In the genomic region with DNA sequence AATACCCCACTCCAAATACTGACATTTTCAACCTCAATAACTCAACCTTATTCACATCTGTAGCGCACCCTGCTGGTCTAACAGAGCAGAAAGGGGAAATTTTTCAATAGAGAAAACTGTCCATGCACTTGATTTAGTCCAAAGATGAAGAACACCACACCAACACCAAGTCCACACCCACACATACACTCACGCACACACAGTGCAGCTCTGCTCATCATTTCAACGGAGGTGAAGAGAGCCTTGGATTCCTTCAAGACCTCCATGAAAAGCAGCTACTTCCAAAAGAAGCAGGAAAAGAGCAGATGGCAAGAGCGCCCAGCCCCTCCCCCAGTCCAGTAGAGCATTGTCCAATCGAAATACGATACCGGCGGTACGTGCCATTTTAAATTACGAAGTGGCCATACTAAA, we compare ENCODE assay signal across 7 mouse cellular contexts. TPM values are rescaled to one million over a fixed set of nuclear protein-coding genes. Genes with fewer than 3 reads are reported as not detected.
DNase-seq lines count a peak whose midpoint lies in the region; TF ChIP-seq lines count a peak whose summit lies in the region.

No protein-coding gene starts in this region.

- H3K4me1 ChIP-seq in cortical plate, adult 2 months (ENCODE audit: control insufficient read depth, insufficient read depth, low read length) = peaks cover 2% of the 10 kb centered on the region

- peak; percentile 66 to 88 for DNase-seq in adrenal gland, adult (ENCODE audit: inconsistent age in 2 of 2, low spot score in 1 of 2)
- DNase-seq in gastrocnemius, adult 8-10 months (ENCODE audit: low spot score in 2 of 2) = peak; percentile 2 to 5
- DNase-seq in induced T-regulatory cell, adult 2 months (ENCODE audit: low read depth) = peak; percentile 88
- DNase-seq in left cerebral cortex, adult 2 months (ENCODE audit: extremely low spot score in 1 of 2, low spot score in 2 of 2) = peak; percentile 19 to 22
- DNase-seq in right cerebral cortex, adult 18-20 months = peak; percentile 34

- peak; percentile 14; the same call in 1 of the 2 replicates for TF ChIP-seq CTCF in cortical plate, adult 2 months (IDR thresholded peaks at IDR 0.05; ENCODE audit: extremely low read depth, insufficient read depth, low read length)
- peak; percentile 63 for TF ChIP-seq CTCF in left cerebral cortex, adult 2 months (IDR thresholded peaks at IDR 0.05)

- no peak for TF ChIP-seq POLR2A in cortical plate, adult 2 months (IDR thresholded peaks at IDR 0.05; ENCODE audit: extremely low read depth, insufficient read depth, low read length)

- intact Hi-C loops in left cerebral cortex, adult 2 months (cut with DNase I) = loop anchor here (10.0 kb wide), 1 partner anchor 300 kb away; no protein-coding TSS in a partner anchor

- 3% methylated on average over 10 of the region's 10 CpGs for WGBS in macrophage (ENCODE audit: missing documents)

- H3K36me3 ChIP-seq in macrophage (ENCODE audit: inconsistent target) = no peaks in the 10 kb centered on the region

- H3K27ac ChIP-seq in cortical plate, adult 2 months (ENCODE audit: insufficient read depth, low read length) = no peak overlapping the region
- H3K27ac ChIP-seq in left cerebral cortex, adult 2 months = no peak overlapping the region; the same call in 1 of the 2 replicates
- H3K27ac ChIP-seq in macrophage = peak overlapping the region; percentile 71

- H3K79me2 ChIP-seq in macrophage (ENCODE audit: inconsistent target) = peaks cover 62% of the 10 kb centered on the region

- peak overlapping the region; percentile 72 for H3K4me3 ChIP-seq in cortical plate, adult 2 months (ENCODE audit: insufficient read depth, low read length)
- H3K4me3 ChIP-seq in left cerebral cortex, adult 2 months = peak overlapping the region; percentile 88
- H3K4me3 ChIP-seq in macrophage (ENCODE audit: inconsistent target) = peak overlapping the region; percentile 83

RNA-seq across cellular contexts. Expression of gene Zc3h7a, which starts 1.5 kb away (rescaled TPM):
- polyA plus RNA-seq in cortical plate, adult 2 months (2012; rRNA removed) = 76.4 and 77.7 TPM in 2 replicates
- total RNA-seq in gastrocnemius, adult 8-10 months (2022) = 10 to 100 TPM in 3 of 4 experiments, 1 to 10 TPM in 1; 9.7 to 15.8 (median 13.5) TPM
- 10 to 100 TPM; 68.5 to 76.4 TPM for total RNA-seq in left cerebral cortex, adult 2 months (2021)
- 1,000 to 10,000 TPM; 1,100 to 4,230 (median 1,584) TPM for total RNA-seq in macrophage (2018; cell fraction: chromatin; rRNA removed)
- 100 to 1,000 TPM in 4 of 26 experiments, 10 to 100 TPM in 22; 36.4 to 125 (median 54.0) TPM for total RNA-seq in macrophage (2018; cell fraction: cytosol; rRNA removed)
- 1,000 to 10,000 TPM in 19 of 26 experiments, 100 to 1,000 TPM in 7; 737 to 4,041 (median 1,180) TPM for total RNA-seq in macrophage (2018; cell fraction: nucleus; rRNA removed)
- 64.3 to 121 TPM (median 115 TPM) in 3 replicates for polyA plus RNA-seq in macrophage (2018)

RNA-seq across cellular contexts. Expression of gene Rsl1d1, which starts 28.5 kb away (rescaled TPM):
- polyA plus RNA-seq in cortical plate, adult 2 months (2012; rRNA removed) = 38.6 and 38.9 TPM in 2 replicates
- 10 to 100 TPM; 41.0 to 47.7 (median 42.4) TPM for total RNA-seq in gastrocnemius, adult 8-10 months (2022)
- total RNA-seq in left cerebral cortex, adult 2 months (2021) = 10 to 100 TPM; 46.3 to 50.1 TPM
- total RNA-seq in macrophage (2018; cell fraction: chromatin; rRNA removed) = 10 to 100 TPM in 24 of 26 experiments, 1 to 10 TPM in 2; 8.5 to 51.7 (median 34.3) TPM
- total RNA-seq in macrophage (2018; cell fraction: cytosol; rRNA removed) = 10 to 100 TPM; 43.0 to 70.3 (median 54.5) TPM
- 10 to 100 TPM; 15.1 to 71.1 (median 27.5) TPM for total RNA-seq in macrophage (2018; cell fraction: nucleus; rRNA removed)
- 45.4 to 112 TPM (median 99.2 TPM) in 3 replicates for polyA plus RNA-seq in macrophage (2018)

RNA-seq across cellular contexts. Expression of gene Txndc11, which starts 40.2 kb away (rescaled TPM):
- polyA plus RNA-seq in cortical plate, adult 2 months (2012; rRNA removed) = 24.2 and 25.2 TPM in 2 replicates
- total RNA-seq in gastrocnemius, adult 8-10 months (2022) = 1 to 10 TPM; 4.6 to 8.5 (median 7.0) TPM
- 10 to 100 TPM; 35.2 to 37.7 TPM for total RNA-seq in left cerebral cortex, adult 2 months (2021)
- 10 to 100 TPM; 27.8 to 96.1 (median 52.3) TPM for total RNA-seq in macrophage (2018; cell fraction: chromatin; rRNA removed)
- 10 to 100 TPM; 11.5 to 24.6 (median 16.7) TPM for total RNA-seq in macrophage (2018; cell fraction: cytosol; rRNA removed)
- total RNA-seq in macrophage (2018; cell fraction: nucleus; rRNA removed) = 10 to 100 TPM; 21.7 to 63.1 (median 35.8) TPM
- 15.5 to 18.2 TPM (median 18.0 TPM) in 3 replicates for polyA plus RNA-seq in macrophage (2018)

Comparison
In these comparisons a context has a peak if more than half of its experiments do, and no peak if none do; other contexts are left out.
1. DNase-seq: peak in every context shown above with its lines; median percentile 88 in induced T-regulatory cell, adult 2 months; 77 in adrenal gland, adult; 34 in right cerebral cortex, adult 18-20 months; 20 in left cerebral cortex, adult 2 months; 4 in gastrocnemius, adult 8-10 months.
2. RNA of gene Zc3h7a, which starts 1.5 kb away (total RNA-seq): 68.5 to 76.4 TPM in left cerebral cortex, adult 2 months; 9.7 to 15.8 TPM in gastrocnemius, adult 8-10 months; every median in the first group is over 4 times any median in the second.
3. Peak in every context shown above with its lines, with median percentiles within 50 percentile points of each other: H3K4me3 ChIP-seq.